Mouse (Mus musculus) MN1 (cell line): Measurements from ENCODE around the gene Cfap45.

ENCODE experiments used
- DNase-seq: peaks from one replicate; pipeline ENCODE4 v3.0.0-alpha.2; 2016; ENCODE audit warnings: low spot score

The Cfap45 gene

DNA sequence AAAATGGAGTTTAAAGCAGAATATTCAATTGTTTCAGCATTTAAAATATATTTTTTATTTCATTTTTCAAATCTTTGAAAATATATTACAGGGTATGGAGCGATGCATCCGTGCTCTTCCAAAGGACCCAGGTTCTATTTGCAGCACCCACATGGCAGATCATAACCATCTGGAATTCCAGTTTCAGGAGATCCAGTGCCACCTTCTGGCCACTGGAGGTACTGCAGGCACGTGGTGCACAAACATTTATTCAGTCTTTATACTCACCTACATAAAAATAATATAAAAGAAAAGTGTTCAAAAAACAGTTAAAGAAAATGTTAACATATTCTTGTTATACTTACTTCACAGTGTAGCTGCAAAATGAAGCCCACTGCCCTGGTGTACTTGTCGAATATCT, 2.6 kb upstream of the Cfap45 start:
- DNase-seq = no peak

GRCm38 (mm10) chr1:172519644-172520043, 957 bp upstream of the Cfap45 start:
- DNase-seq = no peak

DNA sequence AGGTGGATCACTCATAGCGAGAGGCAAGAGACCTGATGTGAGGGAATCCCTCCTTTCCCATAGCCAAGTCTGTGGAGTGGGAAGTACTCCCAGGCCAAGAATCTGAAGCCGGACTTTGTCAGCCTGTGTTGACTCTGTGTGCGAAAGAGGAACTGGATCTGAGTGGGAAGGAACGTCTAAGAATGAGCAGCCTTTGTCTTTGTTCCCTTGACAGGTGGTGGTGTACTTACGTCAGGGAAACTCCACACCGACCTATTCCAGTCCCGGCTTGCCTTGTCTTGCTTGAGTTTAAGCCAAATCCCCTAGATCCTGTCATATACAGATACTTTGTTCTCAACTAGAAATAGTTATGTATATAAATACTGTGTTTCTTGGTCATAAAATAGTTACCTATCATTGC, 1.9 kb downstream of the Cfap45 start:
- DNase-seq = no peak

GRCm38 (mm10) chr1:172523699-172524101, 3.1 kb downstream of the Cfap45 start:
- no peak for DNase-seq

- peak; percentile 94 for DNase-seq
These were observed 4.6 kb downstream of the Cfap45 start for GRCm38 (mm10) chr1:172525027-172525764.

DNA sequence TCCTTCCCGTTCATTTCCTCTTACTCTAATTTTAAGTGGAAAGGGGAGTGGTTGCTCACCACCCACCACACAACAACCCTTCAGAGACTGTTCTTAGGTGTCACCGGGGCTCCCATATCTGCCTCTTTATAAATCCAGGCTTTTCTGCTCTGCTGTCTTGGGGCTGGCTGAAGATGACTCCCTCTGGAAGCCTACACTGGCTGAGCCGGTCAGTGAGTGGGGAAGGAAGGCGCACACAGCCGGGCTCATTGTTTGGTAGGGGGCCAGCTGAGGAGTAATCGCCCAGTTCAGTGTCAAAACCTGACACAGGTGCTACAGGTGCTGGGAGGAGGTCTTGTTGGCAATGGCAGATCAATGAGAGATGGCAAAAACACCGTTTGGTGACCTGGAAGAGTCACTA, 5.4 kb downstream of the Cfap45 start:
- DNase-seq = peak; percentile 67

GRCm38 (mm10) chr1:172526380-172527081, 5.9 kb downstream of the Cfap45 start:
- DNase-seq = peak; percentile 70

DNA sequence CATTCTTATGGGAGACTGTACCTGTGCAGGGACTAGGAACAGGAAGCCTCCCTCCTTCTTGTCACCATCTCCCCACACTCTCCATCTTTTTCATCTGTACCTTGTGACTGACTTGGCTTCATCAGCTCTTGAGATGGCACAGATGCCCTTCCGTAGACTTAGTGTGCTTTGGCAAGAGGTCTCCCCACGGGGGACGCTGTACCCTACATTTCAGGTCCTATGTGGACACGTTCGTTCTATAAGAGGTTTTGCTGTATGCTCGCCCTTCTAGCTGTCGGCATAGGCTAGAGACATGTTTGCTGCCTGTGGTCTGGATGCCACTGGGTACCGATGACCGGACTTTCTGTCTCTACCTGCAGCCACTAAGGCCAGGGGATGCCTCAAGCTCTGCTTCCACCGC, 6.8 kb downstream of the Cfap45 start:
- no peak for DNase-seq

- DNase-seq = peak; percentile 94
These were observed 8.1 kb downstream of the Cfap45 start for GRCm38 (mm10) chr1:172528701-172529100.

GRCm38 (mm10) chr1:172530544-172531220, 10.1 kb downstream of the Cfap45 start:
- peak; percentile 87 for DNase-seq

DNA sequence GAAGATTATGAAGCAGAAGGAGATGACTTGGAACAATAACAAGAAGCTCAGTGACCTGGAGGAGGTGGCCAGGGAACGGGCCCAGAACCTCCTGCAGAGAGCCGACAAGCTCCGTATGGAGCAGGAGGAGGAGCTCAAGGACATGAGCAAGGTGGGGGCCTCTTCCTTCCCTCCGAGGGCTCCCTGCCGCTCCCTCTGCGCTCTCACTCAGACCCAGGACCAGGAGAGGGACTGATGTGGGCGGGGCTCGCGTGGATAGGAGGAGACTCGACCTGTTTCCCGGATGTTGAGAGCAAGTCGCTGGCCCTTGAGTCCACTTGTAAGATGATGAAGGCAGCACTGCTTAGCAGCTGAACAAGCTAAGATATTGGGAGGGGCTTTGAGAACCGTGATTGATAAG, 11.9 kb downstream of the Cfap45 start:
- DNase-seq = no peak

- no peak for DNase-seq
These were observed 14.5 kb downstream of the Cfap45 start for GRCm38 (mm10) chr1:172535116-172535515.

DNA sequence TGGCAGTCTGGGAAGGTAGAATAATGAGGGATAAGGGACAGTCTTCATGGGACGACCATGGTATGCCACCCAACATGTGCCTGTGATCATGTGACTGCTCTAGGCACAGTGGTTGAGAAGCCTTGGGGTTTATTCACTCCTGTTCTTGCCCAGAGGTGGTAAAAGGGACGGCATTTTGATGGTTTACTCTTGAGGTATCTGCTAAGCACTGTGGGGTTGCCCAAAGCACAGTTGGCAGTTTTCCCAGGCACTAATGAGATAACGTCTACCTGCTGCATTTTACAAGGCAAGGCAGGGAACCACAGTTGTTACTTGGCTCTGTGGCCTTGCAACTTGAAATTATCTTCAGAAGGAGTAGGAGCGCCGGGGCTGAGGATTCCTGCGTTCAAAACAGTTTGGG, 19.2 kb downstream of the Cfap45 start:
- DNase-seq = no peak

DNA sequence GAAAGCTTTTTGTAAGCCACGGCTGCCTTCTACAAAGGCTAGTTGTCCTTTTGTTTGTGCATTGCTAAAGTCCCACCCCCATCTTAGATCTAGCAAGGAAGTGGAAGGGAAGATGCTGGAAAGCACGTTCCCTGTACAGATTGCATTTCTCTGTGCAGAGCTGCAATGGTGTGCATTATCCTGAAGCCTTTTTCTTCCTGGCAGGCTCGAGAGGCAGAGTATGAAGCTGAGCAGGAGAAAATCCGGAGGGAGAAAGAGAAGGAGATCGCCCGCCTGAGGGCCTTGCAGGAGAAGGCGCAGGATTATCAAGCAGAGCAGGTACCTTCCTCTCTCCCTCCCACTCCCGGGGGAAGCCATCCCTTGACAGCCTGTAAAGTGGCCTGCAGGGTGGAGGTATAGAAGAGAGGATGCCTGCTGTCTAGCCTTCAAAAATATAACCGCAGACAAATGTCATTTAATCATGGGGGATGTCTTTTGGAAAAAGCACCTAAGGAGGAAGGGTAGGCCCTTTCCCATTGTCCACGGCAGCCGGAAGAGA, 19.8 kb downstream of the Cfap45 start:
- no peak for DNase-seq

DNA sequence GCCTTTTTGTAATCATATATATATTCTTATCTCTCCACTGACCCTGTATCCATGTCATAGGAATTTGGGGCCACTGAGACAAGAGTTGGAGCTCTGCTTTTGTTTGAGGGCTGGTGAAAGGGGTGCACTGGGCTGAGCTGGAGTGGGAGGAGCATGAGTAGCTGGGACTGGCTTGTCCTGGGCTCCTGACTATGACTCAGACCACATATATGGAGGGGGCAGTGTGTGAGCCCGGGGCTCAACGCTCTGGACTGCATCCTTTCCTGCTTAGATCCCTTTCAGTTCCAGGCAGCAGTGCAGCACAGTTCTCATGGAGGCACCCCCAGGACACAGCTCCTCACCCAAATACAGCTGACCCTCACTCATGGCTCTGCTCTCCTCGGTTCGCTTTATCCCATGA, 25.5 kb downstream of the Cfap45 start:
- no peak for DNase-seq

DNA sequence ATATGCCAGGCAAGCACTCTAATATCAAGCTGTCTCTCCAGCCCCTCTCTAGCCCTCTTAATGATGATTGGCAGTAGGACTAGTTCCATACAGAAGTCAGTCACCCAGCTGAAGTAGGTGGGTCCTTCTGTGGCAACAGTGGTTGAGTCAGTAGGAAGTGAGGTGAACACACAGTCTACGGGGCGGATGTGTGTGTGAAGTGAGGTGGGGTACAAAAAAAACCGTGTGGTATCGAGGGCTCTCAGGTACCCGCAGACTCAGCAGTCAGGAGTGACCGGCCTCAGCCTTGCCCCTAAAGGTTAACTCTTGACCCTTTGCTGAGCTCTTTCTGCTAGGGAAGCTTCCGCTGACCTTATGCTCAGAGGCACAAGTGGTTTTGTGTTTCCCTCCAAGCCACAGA, 27.9 kb downstream of the Cfap45 start:
- DNase-seq = no peak

DNA sequence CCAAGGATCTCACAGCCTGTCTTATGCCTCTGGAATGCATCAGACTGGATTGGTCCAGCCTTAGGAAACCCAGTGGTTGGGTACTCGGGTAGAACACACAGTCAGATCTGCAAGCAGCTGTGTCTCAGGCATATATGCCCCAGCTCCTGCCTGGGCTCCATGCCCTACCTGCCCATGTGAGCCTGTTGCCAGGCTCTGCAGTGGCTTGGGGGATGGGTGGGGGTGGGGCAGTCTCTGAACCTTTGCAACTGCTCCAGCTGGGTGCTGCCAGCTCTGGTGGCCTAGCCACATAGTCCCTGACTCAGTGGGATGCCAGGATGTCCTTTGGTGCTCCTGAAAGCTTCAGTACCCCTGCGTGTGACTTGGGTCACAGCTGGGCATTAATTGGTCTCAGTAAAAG, 28.7 kb downstream of the Cfap45 start:
- DNase-seq = no peak

DNA sequence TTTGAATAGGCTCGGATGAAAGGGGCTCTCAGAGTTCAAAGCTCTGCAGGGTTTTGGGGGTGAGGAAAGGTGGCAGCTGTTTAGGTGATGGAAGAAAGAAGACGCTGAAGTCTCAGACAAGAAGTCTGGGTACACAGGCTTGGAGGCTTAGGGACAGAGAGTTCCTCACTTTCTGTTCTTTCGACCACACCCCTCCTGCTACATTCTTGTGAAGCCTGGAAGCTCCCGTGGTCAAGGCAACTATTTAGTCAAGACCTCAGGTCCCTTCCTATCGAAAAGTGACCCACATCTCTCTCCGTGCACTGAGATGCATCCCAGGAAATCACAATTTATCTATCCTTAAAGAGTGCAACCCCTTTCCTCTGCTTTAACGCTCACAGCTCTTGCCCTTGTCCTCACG, 29.1 kb downstream of the Cfap45 start:
- no peak for DNase-seq

GRCm38 (mm10) chr1:172550551-172550951, 29.9 kb downstream of the Cfap45 start:
- DNase-seq = peak; percentile 97

GRCm38 (mm10) chr1:172551009-172551408, 30.4 kb downstream of the Cfap45 start:
- peak; percentile 75 for DNase-seq

DNA sequence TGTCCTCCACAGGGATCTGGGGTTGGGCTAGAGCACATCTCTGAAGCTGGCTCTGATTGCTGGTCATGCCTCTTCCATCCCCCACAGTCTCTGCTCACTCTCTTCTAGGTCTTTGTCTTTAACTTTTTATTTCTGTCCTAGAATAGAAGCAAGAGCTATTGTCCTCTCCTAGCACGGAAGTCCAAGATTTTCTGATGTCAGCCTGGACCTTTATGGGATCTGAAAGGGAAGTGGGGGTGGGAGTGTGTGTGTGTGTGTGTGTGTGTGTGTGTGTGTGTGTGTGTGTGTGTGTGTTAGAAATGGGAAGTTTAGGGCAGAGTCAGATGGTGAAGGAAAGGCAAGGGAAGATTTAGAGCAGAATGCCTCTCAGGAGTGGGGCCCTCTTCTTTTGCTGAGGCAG, 32.0 kb downstream of the Cfap45 start:
- DNase-seq = no peak

DNA sequence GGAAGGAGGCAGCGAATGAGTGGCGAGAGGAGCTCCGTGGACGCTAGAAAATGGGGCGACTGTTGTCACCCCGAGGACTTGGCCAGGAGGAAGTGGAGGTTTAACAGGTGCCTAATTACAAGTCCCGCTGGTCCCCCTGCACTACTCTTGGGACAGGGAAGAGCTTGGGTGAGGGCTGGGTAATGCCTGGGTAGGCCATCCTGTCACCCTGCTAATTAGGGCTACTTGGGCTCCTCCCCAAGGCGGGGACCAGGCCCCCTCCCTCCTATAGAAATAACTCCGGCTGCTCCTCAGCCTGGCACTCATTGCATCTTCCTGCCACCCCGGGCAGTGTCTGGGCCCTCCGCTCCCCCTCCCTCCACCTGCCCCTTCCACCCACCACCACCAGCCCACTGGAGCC, 35.0 kb downstream of the Cfap45 start, which contains the start of gene Vsig8:
Vsig8 (plus strand) TSS at position 301 of the 400 bp plus-strand sequence.
- DNase-seq = no peak
